Mouse (Mus musculus) cerebellum, postnatal 14 days (tissue): Measurements from ENCODE around the gene Clpx.
"Not testable (repeated sequence)": the region's sequence is repeated elsewhere in the genome, so short reads cannot be mapped to it uniquely, and the experiment has no call there.

Experiments
- DNase-seq, 2 experiments: peaks; one replicate each; pipeline ENCODE4 v3.0.0; 2021; ENCODE audit warnings: mixed read lengths in 2 of 2

Gene Clpx

DNA sequence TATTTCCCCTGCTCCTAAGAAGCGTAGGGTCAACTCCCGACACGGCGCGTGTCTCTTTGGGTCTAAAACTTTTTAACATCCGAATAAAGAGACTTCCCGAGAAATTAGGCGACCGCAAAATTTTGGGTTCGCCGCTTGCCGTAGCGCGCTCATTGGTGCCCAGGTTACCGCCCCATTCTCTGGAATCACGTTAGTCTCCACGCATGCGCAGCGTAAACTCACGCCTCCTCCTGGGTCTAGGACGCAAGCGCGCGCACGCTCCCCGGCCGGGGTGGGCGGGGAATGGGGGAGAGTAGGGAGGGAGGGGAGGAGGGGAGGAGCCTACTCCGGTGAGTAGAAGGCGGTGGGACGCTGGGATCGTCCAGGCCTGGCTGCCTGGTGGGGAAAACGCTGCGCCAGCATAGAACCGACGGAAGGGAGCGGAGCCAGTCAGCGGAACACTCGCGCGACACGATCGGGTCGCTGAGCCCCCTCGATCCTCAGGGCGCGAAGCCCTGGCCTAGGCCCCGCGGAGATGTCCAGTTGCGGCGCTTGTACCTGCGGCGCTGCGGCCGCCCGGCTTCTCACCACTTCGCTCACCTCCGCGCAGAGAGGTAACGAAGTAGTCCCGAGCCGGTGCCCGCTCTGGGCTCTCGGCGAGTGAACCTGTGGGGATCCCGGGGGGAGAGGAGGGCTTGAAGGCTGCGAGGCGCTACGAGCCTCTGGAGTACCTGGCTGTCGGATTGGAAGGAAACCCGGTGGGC, at the start of gene Clpx:
Clpx (plus strand) TSS at position 288 of the 743 bp plus-strand sequence.
- peak; percentile 98 to 99 for DNase-seq

DNA sequence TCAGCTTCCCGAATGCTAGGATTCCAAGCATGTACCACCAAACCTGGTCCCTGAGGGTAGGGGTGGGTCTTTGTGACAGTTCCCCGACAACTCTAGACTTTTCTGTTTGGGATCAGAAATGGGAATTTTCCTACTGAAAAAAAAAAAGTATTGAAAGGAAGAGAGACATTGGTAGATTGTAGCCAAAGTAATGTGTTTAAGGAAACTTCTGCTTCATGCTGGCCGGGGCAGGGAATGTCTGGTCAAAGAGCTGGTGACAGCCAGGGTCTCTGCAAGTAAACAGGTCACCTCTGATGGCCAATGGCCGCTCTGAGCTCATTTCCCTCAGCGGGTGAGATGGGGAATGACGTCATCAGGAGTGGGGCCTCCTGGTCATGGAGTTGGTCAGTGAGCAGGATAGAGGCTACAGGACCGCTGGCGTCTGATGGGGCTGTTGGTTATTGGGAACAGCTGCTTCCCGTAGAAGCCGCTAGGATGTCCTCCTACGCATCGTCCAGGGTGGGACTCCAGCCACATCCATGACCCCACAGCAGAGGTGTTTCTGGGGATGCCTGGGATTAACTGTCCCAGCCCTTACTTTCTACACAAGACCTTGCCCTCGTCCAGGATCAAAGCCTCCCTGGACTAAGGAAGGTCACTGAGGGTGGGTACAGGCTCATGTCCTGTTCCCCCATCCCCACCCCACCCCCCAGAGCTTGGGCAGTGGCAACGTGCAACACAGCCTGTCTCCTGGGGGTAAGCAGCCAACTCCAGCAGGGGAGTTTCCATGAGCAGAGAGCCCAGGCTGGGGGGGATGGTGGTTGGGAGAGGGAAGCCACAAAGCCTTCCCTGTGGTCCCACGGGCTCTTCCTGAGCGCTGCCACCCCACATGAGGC, 46.3 kb upstream of the Clpx start:
- DNase-seq, result no peak

DNA sequence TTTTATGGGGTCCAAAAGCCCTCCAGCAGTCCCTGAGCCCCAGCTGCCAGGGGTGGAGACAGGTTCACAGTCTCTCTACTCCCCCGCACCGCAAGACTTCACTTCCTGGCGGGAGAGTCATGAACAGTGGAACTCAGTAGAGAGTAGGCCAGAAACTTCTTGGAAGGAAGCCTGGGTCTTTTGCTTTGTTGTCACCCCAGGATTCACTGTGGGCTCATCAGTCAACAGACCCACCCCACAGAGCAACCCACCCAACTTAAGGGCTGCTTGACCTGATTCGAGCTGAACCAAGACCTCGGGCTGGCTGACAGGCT, 45.7 kb upstream of the Clpx start:
- DNase-seq, result no peak

DNA sequence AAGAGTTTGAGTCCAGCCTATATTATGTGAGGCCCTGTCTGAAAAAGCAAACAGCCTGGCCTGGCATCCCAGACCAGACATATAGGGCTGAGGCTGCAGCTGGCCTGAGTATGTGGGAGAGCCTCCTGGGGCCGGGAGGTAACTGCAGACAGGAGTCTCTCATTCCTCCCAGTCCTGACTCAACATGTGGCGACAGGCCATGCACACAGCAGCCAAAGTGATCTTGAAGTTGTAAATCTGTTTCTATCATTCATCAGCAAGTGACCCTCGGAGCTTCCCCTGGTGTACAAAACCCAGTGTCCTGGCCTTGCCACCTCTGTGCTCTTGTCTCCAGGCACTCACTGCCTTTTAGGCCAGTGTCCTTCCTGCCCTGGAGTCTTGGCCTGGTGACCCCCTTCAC, 42.0 kb upstream of the Clpx start:
- DNase-seq, result no peak

DNA sequence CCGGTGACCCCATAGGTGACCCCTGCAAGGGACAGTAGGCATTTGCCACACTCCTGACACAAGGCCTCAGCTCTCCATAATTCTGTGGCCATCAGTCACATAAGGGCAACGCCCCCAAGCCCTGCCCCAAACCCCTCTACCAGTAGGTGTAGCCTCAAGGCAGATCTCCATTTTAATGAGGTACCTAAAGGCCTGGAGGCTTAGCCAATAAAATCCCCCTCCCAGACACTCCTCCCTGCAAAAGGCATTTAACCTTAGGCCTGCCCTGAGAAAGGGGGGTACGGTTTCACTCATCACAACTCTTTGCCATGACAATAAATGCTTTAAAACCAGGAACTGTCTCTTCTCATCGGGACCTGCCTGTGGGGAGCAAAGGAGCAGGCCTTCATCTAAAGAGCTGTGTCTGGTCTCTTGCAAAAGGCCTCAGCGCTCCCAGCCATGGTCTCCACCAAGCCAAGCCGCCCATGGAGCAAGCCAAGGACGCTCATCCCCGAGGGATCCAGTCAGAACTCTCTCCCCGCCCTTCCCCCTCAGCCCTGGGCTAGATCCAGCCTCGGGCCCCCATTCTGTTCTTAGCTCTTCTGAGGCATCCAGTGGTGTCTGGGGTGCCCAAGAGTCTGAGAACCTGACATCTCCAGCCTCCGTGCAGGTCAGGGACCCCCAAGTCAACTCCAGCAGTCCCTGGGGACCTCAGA, 38.0 kb upstream of the Clpx start:
- no peak for DNase-seq

DNA sequence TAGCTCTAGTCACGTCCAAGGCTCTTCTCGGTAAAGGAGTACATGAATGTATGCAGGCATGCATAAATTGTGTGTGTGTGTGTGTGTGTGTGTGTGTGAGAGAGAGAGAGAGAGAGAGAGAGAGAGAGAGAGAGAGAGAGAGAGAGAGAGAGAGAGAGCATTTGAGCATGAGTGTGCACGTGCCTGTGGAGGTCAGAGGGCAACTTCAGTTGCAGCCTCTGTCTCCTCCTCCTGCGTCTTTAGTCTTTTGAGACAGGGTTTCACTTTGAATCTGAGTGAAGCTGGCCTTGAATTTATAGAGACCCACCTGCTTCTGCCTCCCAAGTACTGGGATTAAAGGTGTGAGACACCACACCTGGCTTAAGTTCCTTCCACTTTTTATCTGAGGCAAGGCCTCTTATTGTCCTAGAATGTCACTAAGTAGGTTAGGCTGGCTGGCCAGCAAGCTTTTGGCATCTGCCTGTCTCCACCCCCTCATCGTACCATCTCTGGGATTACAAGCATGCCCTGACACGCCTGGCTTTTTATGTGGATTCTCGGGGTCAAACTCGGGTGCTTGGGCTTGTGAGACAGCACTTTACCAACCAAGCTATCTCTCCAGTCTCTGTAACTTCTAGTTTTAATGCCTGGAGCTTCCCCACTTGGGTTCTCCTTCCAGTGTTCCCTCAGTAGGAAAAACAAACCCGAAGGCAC, 36.7 kb upstream of the Clpx start:
- DNase-seq, result no peak

DNA sequence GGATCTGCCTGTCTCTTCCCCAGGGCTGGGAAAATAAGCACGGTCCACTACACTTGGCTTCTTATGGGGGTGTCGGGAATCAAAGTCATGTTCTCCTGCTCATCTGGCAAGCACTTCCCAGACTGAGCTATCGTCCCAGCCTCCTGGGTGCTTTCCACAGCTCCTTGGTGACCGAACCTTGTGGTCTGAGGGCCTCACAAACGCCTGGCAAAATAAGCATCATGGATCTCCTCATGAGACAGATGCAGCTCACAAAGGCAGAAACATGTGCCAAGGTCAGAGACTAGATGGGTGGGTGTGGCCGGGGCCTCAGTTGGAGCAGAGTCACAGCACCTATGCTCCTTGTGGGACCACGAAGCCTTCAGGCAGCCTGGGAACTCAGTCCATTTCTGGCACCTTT, 34.7 kb upstream of the Clpx start:
- DNase-seq, result no peak

DNA sequence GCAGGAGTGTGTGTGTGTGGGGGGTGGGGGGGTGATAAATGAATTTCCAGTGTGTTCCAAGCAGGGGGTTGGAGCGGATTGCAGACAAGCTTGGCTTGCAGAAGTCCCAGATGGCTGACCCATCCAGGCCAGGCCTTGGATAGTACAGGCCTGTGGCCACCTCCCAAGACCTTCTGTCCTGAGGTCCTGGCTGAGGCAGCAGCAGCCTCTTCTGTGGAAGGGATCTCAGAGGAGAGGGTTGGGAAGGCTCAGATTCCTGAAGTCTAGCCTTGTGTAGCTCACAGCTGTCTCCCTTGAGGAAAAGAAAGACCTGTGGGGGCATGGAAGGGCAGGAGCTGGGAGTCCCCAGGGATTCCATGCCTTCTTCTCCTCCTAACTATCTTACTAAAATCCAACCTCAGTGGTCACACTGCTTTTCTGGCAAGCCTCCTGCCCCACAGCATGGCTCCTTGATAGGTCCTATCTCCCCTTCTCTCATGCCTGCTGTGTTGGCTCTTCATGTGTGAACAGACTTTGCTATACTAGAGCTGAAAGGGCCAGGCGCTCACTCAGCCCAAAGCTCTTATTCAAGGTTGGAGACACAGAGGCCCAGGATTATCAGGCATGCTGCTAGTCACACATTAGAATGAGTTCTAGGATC, 32.3 kb upstream of the Clpx start:
- DNase-seq, result peak; percentile 65 to 67

DNA sequence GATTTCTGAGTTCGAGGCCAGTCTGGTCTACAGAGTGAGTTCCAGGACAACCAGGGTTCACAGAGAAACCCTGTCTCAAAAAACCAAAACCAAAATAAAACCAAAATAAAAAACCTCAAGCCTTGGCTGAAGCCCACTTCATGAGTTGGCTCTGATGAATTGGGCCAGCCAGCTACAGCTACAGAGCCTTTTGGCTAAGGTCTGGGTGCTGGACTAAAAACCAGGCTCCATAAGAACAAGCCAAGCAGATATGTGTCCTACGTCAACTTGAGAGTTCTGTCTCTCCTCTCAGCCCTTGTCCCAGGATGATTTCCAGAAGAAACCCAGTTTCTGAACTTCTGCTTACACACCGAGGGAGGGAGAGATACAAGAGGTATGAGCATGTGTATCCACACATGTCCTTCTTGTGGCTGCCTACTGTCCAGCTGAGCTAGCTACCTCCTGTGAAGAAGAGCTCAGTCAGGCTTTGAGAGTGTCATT, 31.4 kb upstream of the Clpx start:
- DNase-seq, result no peak

DNA sequence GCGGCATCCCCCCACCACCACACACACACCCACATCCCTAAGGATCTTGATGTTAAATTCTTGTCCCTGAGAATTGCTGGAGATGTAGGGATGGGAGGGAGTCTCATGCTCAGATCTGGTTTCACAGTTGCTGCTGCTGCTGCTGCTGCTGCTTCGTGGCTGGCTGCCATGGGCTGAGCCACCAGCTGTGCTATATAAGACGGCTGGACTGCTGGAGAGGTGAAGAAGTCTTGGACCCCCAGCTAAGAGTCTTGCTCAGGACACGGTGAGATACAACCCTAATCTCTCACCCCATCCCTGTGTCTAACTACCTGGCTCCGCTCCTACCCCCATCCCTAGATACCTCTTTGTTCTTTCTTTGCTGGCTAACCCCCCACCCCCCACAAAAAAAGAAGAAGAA, 29.1 kb upstream of the Clpx start, which contains the start of gene Cilp:
Cilp (plus strand) TSS at position 222 of the 400 bp plus-strand sequence.
- DNase-seq, result no peak

DNA sequence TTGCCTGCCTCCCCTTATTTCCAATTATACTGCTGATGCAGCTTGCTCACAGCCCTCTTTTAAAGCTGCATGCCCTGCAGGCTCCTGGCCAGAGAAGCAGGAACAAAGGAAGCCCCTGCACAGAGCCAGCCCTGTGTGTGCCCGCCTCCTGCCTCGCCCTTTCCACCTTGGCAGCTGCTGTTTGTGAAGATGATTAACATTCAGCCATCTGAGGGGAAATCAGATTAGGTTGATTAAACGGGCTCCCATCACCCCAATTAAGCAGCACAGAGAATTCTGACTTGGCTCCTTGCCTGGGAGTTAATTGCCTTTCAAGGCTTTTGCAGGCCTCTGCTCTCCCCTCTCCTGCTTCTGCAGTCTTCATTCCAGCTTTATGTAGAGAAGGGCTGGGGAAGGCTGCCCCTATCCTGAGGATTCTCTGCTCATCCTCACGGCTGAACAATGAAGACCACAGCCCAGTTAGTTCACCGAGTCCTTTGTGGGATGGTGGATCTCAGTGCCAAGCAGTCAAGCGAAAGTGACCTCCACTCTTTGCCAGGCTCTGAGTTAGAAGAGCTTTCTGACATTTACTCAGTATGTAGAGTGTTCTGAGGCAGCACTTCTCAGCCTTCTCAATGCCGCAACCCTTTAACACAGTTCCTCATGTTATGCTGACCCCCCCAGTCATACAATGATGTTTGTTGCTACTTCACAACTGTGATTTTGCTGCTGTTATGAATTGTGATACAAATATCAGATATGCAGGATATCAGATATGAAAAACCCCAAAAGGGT, 26.1 kb upstream of the Clpx start:
- peak; percentile 69 to 76 for DNase-seq

DNA sequence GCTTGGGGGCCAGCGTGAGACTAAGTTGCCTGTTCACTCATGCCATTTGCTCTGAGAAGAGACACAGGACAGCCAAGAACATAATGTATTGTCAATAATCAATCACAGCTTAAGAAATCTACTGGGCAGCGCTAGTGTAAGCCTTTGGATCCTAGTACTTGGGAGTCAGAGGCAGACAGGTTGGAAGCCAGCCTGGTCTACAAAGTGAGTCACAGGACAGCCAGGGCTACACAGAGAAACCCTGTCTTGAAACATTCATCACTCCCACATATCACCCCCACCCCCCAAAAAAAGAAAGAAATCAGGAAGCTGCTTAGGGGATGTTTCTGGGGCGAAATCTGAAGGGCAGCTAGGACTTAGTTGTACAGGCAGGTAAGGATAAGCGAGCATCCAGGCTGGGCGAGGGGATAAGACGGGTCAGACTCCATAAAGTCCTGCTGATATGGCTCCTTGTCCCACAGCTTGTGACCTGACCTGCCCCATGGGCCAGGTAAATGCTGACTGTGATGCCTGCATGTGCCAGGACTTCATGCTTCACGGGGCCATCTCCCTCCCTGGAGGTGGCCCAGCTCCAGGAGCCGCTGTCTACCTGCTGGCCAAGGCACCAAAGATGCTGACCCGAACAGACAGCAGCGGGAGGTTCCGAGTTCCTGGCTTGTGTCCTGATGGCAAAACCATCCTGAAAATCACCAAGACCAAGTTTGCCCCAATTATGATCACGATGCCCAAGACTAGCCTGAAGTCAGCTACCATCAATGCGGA, 20.8 kb upstream of the Clpx start:
- no peak for DNase-seq

DNA sequence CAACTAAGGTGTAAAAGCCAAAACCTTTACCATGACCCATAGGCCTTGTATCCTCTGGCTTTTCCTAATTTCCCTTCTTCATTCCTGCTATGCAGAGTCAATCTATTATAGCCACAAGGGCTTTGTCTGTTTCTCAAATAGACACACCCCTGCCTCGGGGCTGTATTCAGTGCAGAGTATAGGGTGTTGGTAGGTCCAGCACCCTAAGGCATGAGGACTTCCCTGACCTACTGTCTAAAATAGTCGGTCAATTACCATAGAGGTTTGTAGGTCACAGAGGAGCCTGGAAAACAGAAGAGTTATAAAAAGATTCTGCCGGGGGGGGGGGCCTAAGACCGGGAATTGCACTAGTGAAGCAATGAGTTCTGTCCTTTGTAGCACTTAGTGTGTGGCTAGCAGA, 20.2 kb upstream of the Clpx start:
- no peak for DNase-seq

DNA sequence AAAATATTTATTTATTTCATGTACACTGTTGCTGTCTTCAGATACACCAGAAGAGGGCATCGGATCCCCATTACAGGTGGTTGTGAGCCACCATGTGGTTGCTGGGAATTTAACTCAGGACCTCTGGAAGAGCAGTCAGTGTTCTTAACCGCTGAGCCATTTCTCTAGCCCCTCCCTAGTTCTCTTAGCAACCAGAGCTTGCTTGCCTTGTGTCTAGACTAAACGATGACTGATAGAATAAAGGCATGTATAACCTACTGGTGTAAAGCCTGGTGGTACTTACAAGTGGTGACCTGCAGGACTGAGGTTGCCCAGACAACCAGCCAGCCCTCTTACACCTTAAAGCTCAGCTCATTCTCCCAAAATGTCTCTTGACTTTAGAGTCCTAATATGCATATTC, 19.2 kb upstream of the Clpx start:
- not testable (repeated sequence) for DNase-seq

DNA sequence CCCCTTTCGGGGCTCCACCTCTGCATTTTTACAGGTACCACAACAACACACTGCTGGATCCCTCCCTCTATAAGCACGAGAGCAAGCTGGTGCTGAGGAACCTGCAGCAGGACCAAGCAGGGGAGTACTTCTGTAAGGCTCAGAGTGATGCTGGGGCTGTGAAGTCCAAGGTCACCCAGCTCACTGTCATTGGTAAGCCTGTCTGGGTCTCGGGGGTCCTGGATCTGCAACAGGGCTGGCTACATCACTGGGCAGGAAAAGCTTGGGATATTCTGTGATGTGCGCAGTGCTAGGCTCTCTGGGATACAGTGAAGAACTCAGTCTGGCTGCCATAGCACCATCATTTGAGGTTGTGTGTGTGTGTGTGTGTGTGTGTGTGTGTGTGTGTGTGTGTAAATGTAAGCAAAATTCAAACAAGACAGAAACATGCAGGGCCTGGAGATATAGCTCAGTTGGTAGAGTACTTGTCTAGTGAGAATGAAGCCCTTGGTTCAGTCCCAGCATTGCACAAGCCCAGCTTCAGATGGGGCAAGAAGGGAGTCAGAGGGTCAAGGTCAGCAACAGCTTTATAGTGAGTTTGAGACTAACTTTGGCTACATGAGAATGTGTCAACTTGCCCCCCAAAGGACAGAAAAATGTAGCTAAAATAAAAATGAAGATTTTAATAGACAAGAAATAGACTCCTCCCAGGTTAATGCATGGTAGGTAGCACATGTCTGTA, 18.1 kb upstream of the Clpx start:
- no peak for DNase-seq

DNA sequence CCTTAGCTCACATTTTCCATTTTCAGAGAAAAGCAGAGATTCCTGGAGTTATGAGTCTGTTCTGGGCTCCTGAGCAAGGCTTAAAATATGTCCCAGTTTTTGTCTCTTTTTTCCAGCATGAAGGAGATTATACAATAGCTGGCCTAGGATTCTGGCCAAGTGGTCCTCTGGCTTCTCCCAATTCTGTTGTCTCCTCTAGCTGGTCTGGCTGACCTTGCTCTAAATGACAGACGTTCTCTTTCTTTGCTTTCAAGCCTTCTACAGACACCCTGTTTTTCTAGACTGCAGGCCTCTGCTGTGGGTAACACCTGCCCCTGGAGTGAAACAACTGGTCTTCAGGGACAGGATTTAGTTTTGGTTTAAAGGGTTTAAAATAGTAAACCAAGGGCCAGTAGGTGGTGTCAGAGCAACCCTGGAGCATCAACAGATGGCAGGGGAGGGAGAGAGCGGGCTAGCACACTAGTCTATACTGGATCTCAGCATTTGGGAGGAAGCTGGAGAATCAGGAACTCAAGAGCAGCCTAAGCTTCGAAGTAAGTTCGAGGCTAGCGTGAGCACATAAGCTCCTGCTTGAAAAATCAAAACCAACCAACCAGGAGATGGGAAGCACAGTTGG, 12.4 kb upstream of the Clpx start:
- DNase-seq, result peak; percentile 46 to 50

DNA sequence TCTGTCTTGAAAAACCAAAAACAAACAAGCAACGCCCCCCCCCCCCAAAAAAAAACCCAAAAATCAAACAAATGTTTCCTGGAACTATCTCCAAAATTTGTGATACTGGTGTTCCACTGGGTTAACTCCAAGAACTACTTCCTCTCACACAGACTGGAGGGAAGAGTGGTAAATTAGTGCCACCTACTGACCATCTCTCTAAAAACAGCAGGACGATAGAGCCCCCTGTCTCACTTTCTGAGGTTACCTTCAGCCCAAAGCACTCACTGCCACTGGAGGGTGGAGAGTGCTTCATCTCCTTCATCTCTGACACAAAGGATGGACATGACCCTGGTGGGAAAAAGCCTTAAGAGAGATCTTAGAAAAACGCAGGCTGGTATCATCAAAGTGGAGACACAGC, 10.8 kb upstream of the Clpx start:
- DNase-seq, result peak; percentile 57 to 65

DNA sequence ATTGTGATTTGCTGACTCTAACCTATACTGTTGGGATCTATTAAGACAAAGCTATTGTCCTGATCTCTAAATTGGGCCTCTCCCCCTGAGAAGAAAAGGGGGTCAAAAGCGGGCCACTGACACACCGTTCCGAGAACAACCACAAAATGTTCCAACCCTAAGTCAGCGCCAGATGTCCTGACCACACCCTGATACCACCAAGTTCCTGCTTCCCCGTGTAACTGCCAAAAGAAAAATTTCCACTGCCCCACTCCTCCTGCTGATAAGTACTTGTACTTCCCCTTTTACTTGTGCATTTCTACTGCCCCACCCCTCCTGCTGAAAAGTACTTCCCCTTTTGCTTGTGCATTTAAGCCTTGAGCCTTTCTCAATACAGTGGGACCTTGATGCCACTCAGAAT, 5.8 kb upstream of the Clpx start:
- DNase-seq, result not testable (repeated sequence)

DNA sequence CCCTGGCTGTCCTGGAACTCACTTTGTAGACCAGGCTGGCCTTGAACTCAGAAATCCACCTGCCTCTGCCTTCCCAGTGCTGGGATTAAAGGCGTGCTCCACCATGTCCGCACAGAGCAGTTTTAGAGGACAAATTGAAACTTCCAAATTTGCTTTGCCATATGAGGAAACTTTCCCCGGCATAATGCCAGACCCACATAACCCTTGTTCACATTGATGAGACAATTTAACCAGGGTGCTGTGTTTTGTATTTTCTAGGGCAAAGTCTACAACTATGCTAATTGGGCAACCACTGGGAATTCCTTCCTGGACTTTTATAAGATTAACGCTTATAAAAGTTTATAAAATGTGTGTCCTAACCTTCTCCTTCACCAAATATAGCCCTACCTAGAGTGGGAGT, 4.1 kb upstream of the Clpx start:
- no peak for DNase-seq

DNA sequence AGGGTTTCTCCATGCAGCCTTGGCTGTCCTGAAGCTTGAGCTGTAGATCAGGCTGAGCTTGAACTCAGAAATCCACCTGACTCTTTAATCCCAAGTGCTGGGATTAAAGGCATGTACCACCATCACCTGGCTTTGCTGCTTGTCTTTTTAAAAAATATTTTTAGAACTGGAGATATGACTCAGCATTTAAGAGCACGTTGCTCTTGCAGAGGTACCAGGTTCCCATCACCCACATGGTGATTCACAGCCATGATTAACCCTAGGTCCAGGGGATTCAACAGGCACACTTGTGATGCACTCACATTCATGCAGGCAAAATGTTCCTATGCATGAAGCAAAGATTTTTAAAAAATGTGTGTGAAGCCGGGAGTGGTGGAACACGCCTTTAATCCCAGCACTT, 1.6 kb upstream of the Clpx start:
- DNase-seq, result no peak
